Mouse (Mus musculus) layer of hippocampus, postnatal 36 days (tissue): ENCODE data around the gene Nodal. TPM values are rescaled to one million over a fixed set of nuclear protein-coding genes. Genes with fewer than 3 reads are reported as not detected.
A peak's percentile ranks its signal among the peaks of the same experiment; 100 is the strongest.
"Not testable (repeated sequence)": the region's sequence is repeated elsewhere in the genome, so short reads cannot be mapped to it uniquely, and the experiment has no call there.

ENCODE experiments used
- DNase-seq, 2 experiments: peaks; one replicate each; pipeline ENCODE4 v3.0.0; 2022
- total RNA-seq, 2 experiments: library from RNA; stranded (reverse); gene quantifications; 2 replicates each; pipeline ENCODE4 v1.2.3; 2021

Gene Nodal
- total RNA-seq, 2 experiments from 2014 or later = 0.22 TPM; not detected in 1

- no peak for DNase-seq
These were observed 22.5 kb downstream of the Nodal start for GRCm38 (mm10) chr10:61440202-61440800.

GRCm38 (mm10) chr10:61443456-61443855, 25.7 kb downstream of the Nodal start:
- no peak for DNase-seq

- DNase-seq = no peak
These were observed 26.1 kb downstream of the Nodal start for GRCm38 (mm10) chr10:61443876-61444275.

GRCm38 (mm10) chr10:61445016-61445415, 27.2 kb downstream of the Nodal start:
- no peak for DNase-seq

GRCm38 (mm10) chr10:61447581-61448353, 30.0 kb downstream of the Nodal start:
- no peak for DNase-seq

- DNase-seq = no peak
These were observed 31.1 kb downstream of the Nodal start for GRCm38 (mm10) chr10:61448834-61449233.

GRCm38 (mm10) chr10:61451463-61451930, 33.7 kb downstream of the Nodal start:
- DNase-seq = no peak

- DNase-seq = peak; percentile 38 to 42
These were observed 34.3 kb downstream of the Nodal start for GRCm38 (mm10) chr10:61451931-61452617.

GRCm38 (mm10) chr10:61452645-61453044, 34.9 kb downstream of the Nodal start, which contains the start of gene Eif4ebp2:
Gene Eif4ebp2 (minus strand): TSS chr10:61452661.
- peak; percentile 98 to 99 for DNase-seq

GRCm38 (mm10) chr10:61453171-61453570, 35.4 kb downstream of the Nodal start:
- not testable (repeated sequence) for DNase-seq

- DNase-seq = no peak
These were observed 39.4 kb downstream of the Nodal start for GRCm38 (mm10) chr10:61457182-61457581.

- DNase-seq = no peak
These were observed 47.2 kb downstream of the Nodal start for GRCm38 (mm10) chr10:61465009-61465408.

- no peak for DNase-seq
These were observed 48.5 kb downstream of the Nodal start for GRCm38 (mm10) chr10:61466242-61466641.

GRCm38 (mm10) chr10:61466873-61467272, 49.1 kb downstream of the Nodal start:
- no peak for DNase-seq

GRCm38 (mm10) chr10:61468900-61469299, 51.1 kb downstream of the Nodal start:
- no peak for DNase-seq

GRCm38 (mm10) chr10:61473640-61474039, 55.9 kb downstream of the Nodal start:
- no peak for DNase-seq

GRCm38 (mm10) chr10:61474344-61474743, 56.6 kb downstream of the Nodal start:
- no peak for DNase-seq

Other genes starting within 250 kb of the Nodal start
- gene Tbata, start 246.0 kb upstream of the Nodal start, total RNA-seq = 10 to 100 TPM; 11.9 to 12.1 TPM
- gene Adamts14, start 144.5 kb upstream of the Nodal start, total RNA-seq = 1 to 10 TPM; 1.8 TPM
- not detected for gene Prf1, start 120.1 kb upstream of the Nodal start, total RNA-seq
- gene Pald1, start 34.4 kb upstream of the Nodal start, total RNA-seq = 10 to 100 TPM; 14.3 to 15.4 TPM
- 10 to 100 TPM; 56.1 to 56.8 TPM for gene Eif4ebp2, start 34.7 kb downstream of the Nodal start, total RNA-seq
- gene Lrrc20, start 57.8 kb downstream of the Nodal start, total RNA-seq = 10 to 100 TPM; 21.2 to 24.1 TPM
- gene Npffr1, start 177.5 kb downstream of the Nodal start, total RNA-seq = 1 to 10 TPM; 4.3 to 4.4 TPM
- 10 to 100 TPM; 95.8 to 96.2 TPM for gene Ppa1, start 230.6 kb downstream of the Nodal start, total RNA-seq